Mouse (Mus musculus) bone marrow macrophage, adult 2 months (primary cell): Measurements from ENCODE around the gene Ankrd52.

Source experiments
- CTCF ChIP-seq: IDR thresholded peaks from 2 replicates; pipeline ENCODE4 v1.5.1; 2012; ENCODE audit warnings: low read depth, mild to moderate bottlenecking, low read length, moderate library complexity
- POLR2A ChIP-seq: IDR thresholded peaks from 2 replicates; pipeline ENCODE4 v1.6.1; 2012; ENCODE audit warnings: mild to moderate bottlenecking, low read depth, low read length, borderline replicate concordance

DNA sequence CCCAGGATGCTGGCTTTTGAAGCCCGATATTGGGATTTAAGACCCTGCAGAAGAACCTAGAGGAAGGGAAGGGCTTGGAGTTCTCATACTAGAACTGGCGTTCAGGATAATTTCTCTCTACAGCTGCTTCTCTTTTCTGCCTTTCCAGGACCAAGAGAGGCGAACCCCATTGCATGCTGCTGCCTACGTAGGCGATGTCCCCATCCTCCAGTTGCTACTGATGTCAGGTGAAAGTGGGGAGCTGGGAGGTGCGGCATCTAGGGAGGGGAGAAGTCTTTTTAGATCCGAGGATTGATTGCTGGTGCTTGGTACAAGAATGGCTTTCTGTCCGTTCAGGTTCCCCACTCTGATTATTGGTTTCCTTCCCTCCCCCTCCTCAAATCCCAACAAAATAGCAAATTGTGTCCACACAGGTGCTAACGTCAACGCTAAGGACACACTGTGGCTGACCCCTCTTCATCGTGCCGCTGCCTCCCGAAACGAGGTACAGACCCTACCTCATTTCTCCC, 1.1 kb downstream of the Ankrd52 start:
- TF ChIP-seq POLR2A (no peak), CTCF (no peak)
